Mouse (Mus musculus) hindbrain, postnatal 0 days (tissue): Measurements from ENCODE around the gene Tmem125. TPM values are rescaled to one million over a fixed set of nuclear protein-coding genes. Genes with fewer than 3 reads are reported as not detected.

ENCODE experiments used
- ATAC-seq: fragments of 200-750 bp; cut with Nextera tagmentation; 2 replicates; pipeline ENCODE4 v1.8.0; 2017; ENCODE audit warnings: mild to moderate bottlenecking, moderate TSS enrichment, moderate library complexity
- DNase-seq: peaks from one replicate; pipeline ENCODE4 v3.0.0-alpha.2; 2015; ENCODE audit warnings: low spot score
- H3K27ac ChIP-seq: fragments of 300-500 bp; sonication (generic); 2 replicates; pipeline ENCODE4 v1.5.1; 2014; ENCODE audit warnings: mild to moderate bottlenecking
- H3K27me3 ChIP-seq: fragments of 300-500 bp; sonication (generic); 2 replicates; pipeline ENCODE4 v1.6.1; 2014; ENCODE audit warnings: low read length, mixed read lengths; ENCODE audit not compliant: insufficient read depth
- H3K36me3 ChIP-seq: fragments of 300-500 bp; sonication (generic); 2 replicates; pipeline ENCODE4 v1.6.1; 2014; ENCODE audit warnings: low read length, mixed read lengths; ENCODE audit not compliant: insufficient read depth
- H3K4me1 ChIP-seq: fragments of 300-500 bp; sonication (generic); 2 replicates; pipeline ENCODE4 v1.6.1; 2014; ENCODE audit warnings: antibody characterized with exemption, low read length, mixed read lengths; ENCODE audit not compliant: insufficient read depth
- H3K4me2 ChIP-seq: fragments of 300-500 bp; sonication (generic); 2 replicates; pipeline ENCODE4 v1.6.1; 2014; ENCODE audit warnings: low read depth, mild to moderate bottlenecking, low read length, moderate library complexity, mixed read lengths
- H3K4me3 ChIP-seq: fragments of 300-500 bp; sonication (generic); 2 replicates; pipeline ENCODE4 v1.5.1; 2014; ENCODE audit warnings: low read length
- H3K9ac ChIP-seq: fragments of 300-500 bp; sonication (generic); replicated peaks from 2 replicates; pipeline ENCODE4 v1.6.1; 2014; ENCODE audit warnings: mild to moderate bottlenecking, low read length, moderate library complexity, mixed read lengths
- H3K9me3 ChIP-seq: fragments of 300-500 bp; sonication (generic); 2 replicates; pipeline ENCODE4 v1.6.1; 2016; ENCODE audit warnings: low read length, mixed read lengths
- CTCF ChIP-seq: IDR thresholded peaks from 2 replicates; pipeline ENCODE4 v1.5.1; 2016; ENCODE audit warnings: antibody characterized with exemption, control low read depth, low read depth
- WGBS: fragments of 180-500 bp; shearing (Covaris S2); extraction: QIAGEN DNeasy Blood & Tissue Kit; methylation state at CpG from one replicate; pipeline ENCODE4 v1.1.7; 2014; 5-methylcytosine and 5-hydroxymethylcytosine counted together
- polyA plus RNA-seq: library from polyadenylated mRNA; unstranded; fragments of >200 nt; fragmentation: Nextera tagmentation; extraction: Ambion mirVana; gene quantifications from 2 replicates; pipeline ENCODE4 v1.2.1, GENCODE M21; 2015
- total RNA-seq: library from RNA; depleted of rRNA; stranded (reverse); fragments of >200 nt; gene quantifications from 2 replicates; pipeline ENCODE4 v1.2.3, GENCODE M21; 2014; rRNA removed

Tmem125 gene
- total RNA-seq (0.90 and 4.8 TPM in 2 replicates), polyA plus RNA-seq (0.64 and 0.83 TPM in 2 replicates)

- H3K4me3 ChIP-seq, result peak within 1 kb of the TSS; percentile 28
- peak; percentile 63; the same call in 1 of the 2 replicates for ATAC-seq
- H3K27ac ChIP-seq, result no peak within 1 kb of the TSS
- H3K27me3 ChIP-seq, result no peaks in the 10 kb centered on the region; the same call in 1 of the 2 replicates
- H3K4me2 ChIP-seq, result peak within 1 kb of the TSS; percentile 57
- TF ChIP-seq CTCF, result no peak
- no peak for DNase-seq
- 2% methylated on average over 24 of the region's 24 CpGs for WGBS
- no peaks in the 10 kb centered on the region for H3K9me3 ChIP-seq
- no peaks in the 10 kb centered on the region for H3K4me1 ChIP-seq
- no peaks in the 10 kb centered on the region for H3K36me3 ChIP-seq
- peak within 1 kb of the TSS; percentile 40 for H3K9ac ChIP-seq
Measured at GRCm38 (mm10) chr4:118543592-118544260, at the start of gene Tmem125. TSS of gene Tmem125 (minus strand) at chr4:118544044.

GRCm38 (mm10) chr4:118589733-118590130 lies 45.9 kb upstream of the Tmem125 start:
- Histone ChIP-seq H3K9ac (no peak overlapping the region), H3K27ac (peak overlapping the region; percentile 8; the same call in 1 of the 2 replicates), H3K27me3 (no peaks in the 10 kb centered on the region), H3K4me2 (no peak overlapping the region), H3K36me3 (no peaks in the 10 kb centered on the region), H3K9me3 (no peaks in the 10 kb centered on the region), H3K4me1 (no peaks in the 10 kb centered on the region), H3K4me3 (no peak overlapping the region)
- no peak for TF ChIP-seq CTCF
- no peak for ATAC-seq
- 7% methylated on average over 7 of the region's 7 CpGs for WGBS
- peak; percentile 45 for DNase-seq

GRCm38 (mm10) chr4:118589053-118589732 lies 45.3 kb upstream of the Tmem125 start:
- no peaks in the 10 kb centered on the region for H3K4me1 ChIP-seq
- no peaks in the 10 kb centered on the region for H3K36me3 ChIP-seq
- H3K27me3 ChIP-seq, result no peaks in the 10 kb centered on the region
- H3K9ac ChIP-seq, result no peak overlapping the region
- no peak overlapping the region for H3K4me2 ChIP-seq
- no peaks in the 10 kb centered on the region for H3K9me3 ChIP-seq
- WGBS, result 61% methylated on average over 12 of the region's 12 CpGs
- ATAC-seq (peak; percentile 63; the same call in 1 of the 2 replicates), DNase-seq (no peak)
- no peak overlapping the region for H3K4me3 ChIP-seq
- TF ChIP-seq CTCF, result no peak
- H3K27ac ChIP-seq, result peak overlapping the region; percentile 8; the same call in 1 of the 2 replicates

GRCm38 (mm10) chr4:118582629-118583028 lies 38.8 kb upstream of the Tmem125 start:
- Histone ChIP-seq H3K4me2 (no peak overlapping the region), H3K9ac (no peak overlapping the region), H3K4me1 (no peaks in the 10 kb centered on the region), H3K4me3 (no peak overlapping the region), H3K36me3 (no peaks in the 10 kb centered on the region), H3K27ac (no peak overlapping the region), H3K9me3 (no peaks in the 10 kb centered on the region), H3K27me3 (no peaks in the 10 kb centered on the region)
- TF ChIP-seq CTCF, result no peak
- 95% methylated on average over 8 of the region's 8 CpGs for WGBS
- no peak for DNase-seq
- no peak for ATAC-seq

GRCm38 (mm10) chr4:118581508-118581907 lies 37.7 kb upstream of the Tmem125 start:
- Histone ChIP-seq H3K27me3 (no peaks in the 10 kb centered on the region), H3K27ac (no peak overlapping the region), H3K9me3 (no peaks in the 10 kb centered on the region), H3K9ac (no peak overlapping the region), H3K4me3 (no peak overlapping the region), H3K36me3 (no peaks in the 10 kb centered on the region), H3K4me1 (no peaks in the 10 kb centered on the region), H3K4me2 (no peak overlapping the region)
- 0 out of 2 replicates have a peak, but pooled peaks have one; percentile 32 for ATAC-seq
- no peak for DNase-seq
- 32% methylated on average over 11 of the region's 11 CpGs for WGBS
- no peak for TF ChIP-seq CTCF

- DNase-seq (peak; percentile 24), ATAC-seq (no peak)
- no peak overlapping the region for H3K4me3 ChIP-seq
- no peak overlapping the region for H3K27ac ChIP-seq
- H3K4me2 ChIP-seq, result no peak overlapping the region
- 53% methylated on average over 13 of the region's 13 CpGs for WGBS
- H3K9ac ChIP-seq, result no peak overlapping the region
- no peaks in the 10 kb centered on the region for H3K9me3 ChIP-seq
- TF ChIP-seq CTCF, result peak; percentile 65
- H3K36me3 ChIP-seq, result no peaks in the 10 kb centered on the region
- H3K4me1 ChIP-seq, result no peaks in the 10 kb centered on the region
- no peaks in the 10 kb centered on the region for H3K27me3 ChIP-seq
Measured at GRCm38 (mm10) chr4:118579313-118579712, 35.5 kb upstream of the Tmem125 start.
